Mouse (Mus musculus) CD4-positive, CD25-positive, alpha-beta regulatory T cell, adult 2 months (primary cell): ENCODE results near the gene Usp15.
A peak's percentile ranks its signal among the peaks of the same experiment; 100 is the strongest.

Experiments used
- DNase-seq: peaks from one replicate; pipeline ENCODE4 v3.0.0-alpha.2; 2012; ENCODE audit warnings: low read depth, low spot score

Gene Usp15

GRCm38 (mm10) chr10:123108527-123108926 lies 88.3 kb downstream of the Usp15 start:
- no peak for DNase-seq

DNA sequence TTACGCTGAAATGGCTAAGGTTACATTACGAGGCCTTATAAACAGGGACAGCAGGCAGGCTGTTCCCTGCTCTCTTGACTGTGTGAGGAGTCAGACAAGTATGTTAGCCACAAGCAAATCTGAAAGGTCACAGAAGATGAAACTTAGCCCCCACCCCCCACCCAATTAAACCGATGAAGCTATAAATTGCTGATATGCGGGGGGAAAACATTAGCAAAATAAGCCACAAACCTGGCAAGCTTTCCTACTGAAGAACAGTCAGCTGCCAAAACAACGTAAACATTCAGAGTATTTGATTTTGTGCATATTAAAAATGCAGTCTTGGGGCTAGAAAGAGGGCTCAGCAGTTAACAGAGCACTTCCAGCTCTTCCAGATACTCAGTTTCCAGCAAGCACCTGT lies 88.7 kb downstream of the Usp15 start:
- DNase-seq: no peak

DNA sequence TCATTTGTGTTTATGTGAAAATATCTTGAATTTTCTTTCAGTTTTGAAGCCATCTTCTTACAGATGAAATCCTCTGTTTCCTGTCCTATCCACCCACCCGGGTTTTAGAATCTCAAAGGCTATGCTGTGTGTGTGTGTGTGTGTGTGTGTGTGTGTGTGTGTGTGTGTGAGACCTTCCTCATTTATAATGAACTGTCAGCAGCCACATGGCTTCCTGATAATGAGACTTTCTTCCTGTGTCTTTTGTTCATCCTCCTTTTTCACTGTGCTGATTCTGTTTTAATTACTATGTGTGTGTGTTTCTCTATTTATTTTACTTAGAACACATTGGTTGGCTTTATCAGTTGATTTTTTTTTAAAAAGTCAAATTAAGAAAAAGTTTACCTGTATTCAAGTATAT lies 95.5 kb downstream of the Usp15 start:
- DNase-seq: no peak

GRCm38 (mm10) chr10:123100584-123100983 lies 96.2 kb downstream of the Usp15 start:
- DNase-seq: no peak

DNA sequence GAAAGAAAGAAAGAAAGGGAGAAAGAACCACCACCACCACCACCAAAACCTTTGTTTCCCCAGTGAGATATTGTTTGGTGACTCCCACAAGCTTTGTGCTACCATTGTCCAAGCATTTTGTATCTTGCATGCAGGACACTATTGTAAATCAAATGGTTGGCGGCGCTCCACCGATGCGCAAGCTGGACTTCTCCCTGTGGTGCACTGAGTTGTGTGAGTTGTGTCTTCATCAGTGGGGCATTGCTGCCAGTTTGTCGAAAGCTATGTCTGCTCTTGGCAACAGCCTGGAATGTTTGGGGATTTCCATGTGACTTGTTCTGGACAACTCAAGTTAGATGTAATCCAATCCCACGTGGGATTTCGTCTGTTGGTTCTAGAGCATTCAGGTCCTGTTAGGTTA lies 102.3 kb downstream of the Usp15 start:
- no peak for DNase-seq

DNA sequence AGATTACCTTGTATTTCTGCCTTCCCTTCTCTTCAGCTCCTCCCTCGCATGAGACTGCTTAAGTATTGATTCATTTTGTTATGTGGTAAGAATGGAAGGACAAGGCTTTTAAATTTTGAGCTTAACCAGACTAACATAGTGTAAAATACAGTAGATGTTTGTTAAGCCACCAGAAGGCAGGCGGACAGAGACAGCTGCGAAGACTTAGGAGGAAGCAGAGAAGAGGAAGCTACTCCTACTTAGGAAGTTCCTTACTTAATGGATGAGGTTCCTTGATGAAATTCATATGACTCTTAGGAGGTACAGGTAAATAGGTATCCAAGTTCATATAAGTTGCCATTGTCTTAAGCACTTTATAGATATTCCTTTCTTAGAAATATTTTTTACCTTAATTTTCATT lies 104.2 kb downstream of the Usp15 start:
- no peak for DNase-seq

DNA sequence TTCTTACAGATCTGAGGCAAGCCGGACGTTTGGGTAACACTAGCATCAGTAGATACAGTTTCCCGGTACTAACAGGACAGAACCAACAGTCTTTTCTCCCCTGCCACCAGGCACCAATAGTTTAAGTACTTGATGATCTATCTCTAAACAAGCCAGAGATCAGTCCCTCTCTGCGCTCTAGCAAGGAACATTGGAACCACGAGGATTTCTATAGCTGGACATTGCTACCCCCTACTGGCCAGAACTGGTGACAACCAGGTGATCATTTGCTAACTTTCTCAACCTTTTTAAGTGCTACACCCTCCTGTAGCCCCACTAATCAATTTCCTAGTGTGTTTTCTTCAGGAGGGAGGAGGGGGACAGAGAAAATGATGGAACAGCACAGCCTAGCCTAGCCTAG lies 105.1 kb downstream of the Usp15 start:
- peak; percentile 81 for DNase-seq

GRCm38 (mm10) chr10:123089425-123089930 lies 107.3 kb downstream of the Usp15 start:
- DNase-seq: no peak

- no peak for DNase-seq
Measured at GRCm38 (mm10) chr10:123086847-123087246, 109.9 kb downstream of the Usp15 start.

DNA sequence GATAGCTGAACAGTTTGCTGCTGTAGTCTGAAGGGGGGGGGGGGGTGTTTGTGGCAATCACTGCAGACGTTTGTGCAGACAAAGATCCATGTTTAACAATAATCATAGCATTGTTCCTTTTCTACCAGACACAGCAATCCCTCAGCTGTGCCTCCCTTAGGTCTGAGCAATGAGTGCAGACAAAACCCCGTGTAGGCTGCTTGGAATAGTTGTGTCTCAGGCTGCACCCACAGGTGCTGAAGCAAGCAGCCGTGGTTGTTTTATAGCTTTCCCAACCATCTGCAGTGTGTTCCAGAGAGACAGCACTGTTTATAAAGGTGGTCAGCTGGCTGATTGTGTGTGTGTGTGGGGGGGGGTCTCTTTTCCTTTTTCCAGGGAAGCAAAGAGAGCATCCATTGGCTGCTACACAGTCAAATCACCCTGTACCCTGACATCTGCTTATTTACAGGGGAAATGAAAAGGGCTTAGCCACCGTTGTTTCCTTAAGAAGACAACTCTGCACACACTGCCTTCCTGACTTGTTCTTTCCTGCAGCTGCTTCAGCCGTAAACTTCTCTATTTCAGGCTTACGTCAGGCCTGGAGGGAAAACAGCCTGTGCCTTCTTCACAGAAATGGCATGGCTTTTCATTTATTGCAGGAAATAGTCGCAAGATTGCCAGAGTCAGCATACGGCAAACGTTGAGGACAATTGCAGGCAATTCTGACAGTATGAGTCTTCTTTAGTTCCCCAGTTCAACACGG lies 111.7 kb downstream of the Usp15 start:
- DNase-seq: no peak

- DNase-seq: no peak
Measured at GRCm38 (mm10) chr10:123084307-123084706, 112.5 kb downstream of the Usp15 start.

GRCm38 (mm10) chr10:123076245-123077023 lies 120.4 kb downstream of the Usp15 start, which contains the start of gene Mon2:
Gene Mon2 (minus strand): TSS chr10:123076505.
- peak; percentile 98 for DNase-seq

DNA sequence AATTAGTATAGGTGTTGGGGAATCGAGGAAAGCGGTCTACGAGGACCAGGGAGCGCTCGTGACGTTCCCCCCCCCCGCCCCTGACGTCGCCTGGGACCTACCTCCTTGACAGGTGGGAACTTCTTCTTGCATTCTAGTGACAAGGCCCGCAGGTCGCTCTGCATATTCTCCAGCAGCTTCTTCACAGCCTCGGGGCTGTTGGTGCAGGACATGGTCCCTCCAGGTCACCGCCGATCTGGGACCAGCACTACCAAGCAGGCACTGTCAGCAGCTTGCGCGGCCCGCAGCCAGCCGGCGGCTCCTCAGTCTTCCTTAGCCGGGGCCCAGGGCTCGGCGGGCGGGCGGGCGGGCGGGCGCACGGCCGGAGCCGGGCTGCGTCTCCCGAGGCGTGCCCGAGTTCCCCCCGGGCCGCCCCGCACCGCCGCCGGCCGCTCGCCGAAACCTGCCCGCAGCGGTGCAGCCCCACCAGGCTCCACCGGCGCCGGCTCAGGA lies 121.0 kb downstream of the Usp15 start:
- peak; percentile 54 for DNase-seq

DNA sequence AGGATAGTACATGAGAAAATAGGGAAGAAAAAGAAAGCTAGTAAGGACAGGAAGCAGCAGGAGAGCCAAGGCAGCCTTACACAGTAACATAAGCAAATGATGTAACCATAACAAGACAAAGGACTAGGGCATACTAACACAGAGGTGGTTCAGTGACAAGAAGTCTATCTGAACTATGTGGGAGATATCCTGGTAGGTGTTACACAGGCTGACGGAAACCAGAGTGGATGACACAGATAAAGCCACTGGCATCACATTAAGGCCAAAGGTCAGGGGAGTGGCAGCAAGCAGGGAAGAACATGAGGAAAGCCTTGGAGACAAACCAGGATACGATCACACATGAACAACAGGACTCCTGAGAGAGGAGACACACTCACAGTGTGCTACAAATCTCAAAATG lies 124.8 kb downstream of the Usp15 start:
- DNase-seq: no peak

DNA sequence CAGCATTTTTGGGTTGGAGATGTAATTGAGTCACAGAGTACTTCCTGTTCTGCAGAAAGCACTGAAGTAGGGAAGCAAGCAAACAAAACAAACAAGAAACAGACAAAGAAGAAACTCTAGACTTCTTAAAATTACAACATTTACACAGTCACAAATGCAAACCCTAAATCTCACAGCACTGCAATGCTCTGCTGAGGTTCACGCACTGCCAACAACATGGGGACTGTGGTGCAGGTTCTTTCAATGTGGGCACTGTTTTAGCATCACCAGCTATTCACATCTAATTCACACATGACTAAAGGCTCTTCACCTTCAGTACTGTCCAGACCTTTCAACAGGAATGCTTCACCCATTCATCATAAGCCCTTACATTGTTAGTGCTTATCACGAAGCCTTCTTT lies 133.8 kb downstream of the Usp15 start:
- DNase-seq: no peak

DNA sequence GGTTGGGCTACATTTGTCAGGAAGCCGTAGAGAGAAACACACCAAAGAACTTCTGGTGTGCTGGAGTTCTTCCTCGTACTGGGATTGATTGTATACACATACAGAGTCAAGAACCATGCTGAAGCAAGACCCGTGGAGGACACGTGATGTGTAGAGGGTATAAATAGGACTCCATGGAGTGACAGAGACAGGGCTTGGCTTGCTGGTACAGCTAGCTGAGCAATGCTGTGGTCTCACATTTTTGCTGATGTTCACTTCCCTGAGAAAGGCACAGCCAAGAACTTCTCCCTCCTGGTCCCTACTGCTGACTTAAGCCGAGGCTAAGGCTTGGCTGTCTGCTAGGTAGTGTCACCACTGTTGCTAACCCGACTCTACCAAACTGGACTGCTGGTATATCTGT lies 136.0 kb downstream of the Usp15 start:
- no peak for DNase-seq

- peak; percentile 49 for DNase-seq
Measured at GRCm38 (mm10) chr10:123057082-123057481, 139.7 kb downstream of the Usp15 start.

DNA sequence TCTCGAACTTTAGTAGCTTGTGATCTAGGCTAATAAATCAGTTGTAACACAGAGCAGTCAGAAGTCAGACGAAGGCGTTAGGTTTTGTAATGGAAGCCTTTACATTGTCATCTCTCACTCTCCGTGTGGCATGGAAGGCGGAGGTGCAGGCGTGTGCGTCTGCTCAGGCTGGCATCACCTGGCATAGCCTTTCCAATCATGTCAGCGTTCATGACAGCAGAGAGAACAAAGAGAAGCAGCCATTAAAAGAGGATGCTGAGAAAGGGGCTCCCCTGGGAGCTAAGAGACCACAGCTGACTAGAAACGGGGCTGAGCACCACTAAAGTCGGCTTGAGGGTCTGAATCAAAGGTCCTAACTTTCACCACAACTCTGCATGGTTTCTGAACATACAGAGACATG lies 140.3 kb downstream of the Usp15 start:
- DNase-seq: no peak

- DNase-seq: no peak
Measured at GRCm38 (mm10) chr10:123055205-123056000, 141.4 kb downstream of the Usp15 start.
